Mouse (Mus musculus) liver, postnatal 0 days (tissue): Measurements from ENCODE around the gene Scn9a. TPM values are rescaled to one million over a fixed set of nuclear protein-coding genes. Genes with fewer than 3 reads are reported as not detected.

ENCODE experiments used
- ATAC-seq: fragments of 200-750 bp; cut with Nextera tagmentation; 2 replicates; pipeline ENCODE4 v1.8.0; 2017; ENCODE audit warnings: mild to moderate bottlenecking, moderate library complexity
- DNase-seq: peaks from one replicate; pipeline ENCODE4 v3.0.0-alpha.2; 2016
- H3K27ac ChIP-seq: fragments of 300-500 bp; sonication (generic); 2 replicates; pipeline ENCODE4 v1.5.1; 2014; ENCODE audit warnings: antibody characterized with exemption, moderate library complexity, mild to moderate bottlenecking, low read depth
- H3K27me3 ChIP-seq: fragments of 300-500 bp; sonication (generic); 2 replicates; pipeline ENCODE4 v1.6.1; 2014; ENCODE audit warnings: low read length, control low read depth, mixed read lengths; ENCODE audit not compliant: insufficient read depth
- H3K36me3 ChIP-seq: fragments of 300-500 bp; sonication (generic); replicated peaks from 2 replicates; pipeline ENCODE4 v1.6.1; 2014; ENCODE audit warnings: mild to moderate bottlenecking, control low read depth, low read length, moderate library complexity, mixed read lengths; ENCODE audit not compliant: insufficient read depth
- H3K4me1 ChIP-seq: fragments of 300-500 bp; sonication (generic); 2 replicates; pipeline ENCODE4 v1.6.1; 2014; ENCODE audit warnings: antibody characterized with exemption, mild to moderate bottlenecking, control low read depth; ENCODE audit not compliant: insufficient read depth
- H3K4me2 ChIP-seq: fragments of 300-500 bp; sonication (generic); 2 replicates; pipeline ENCODE4 v1.6.1; 2014; ENCODE audit warnings: low read depth, mild to moderate bottlenecking, low read length, moderate library complexity, mixed read lengths
- H3K4me3 ChIP-seq: fragments of 300-500 bp; sonication (generic); 2 replicates; pipeline ENCODE4 v1.5.1; 2014; ENCODE audit warnings: low read depth, low read length
- H3K9ac ChIP-seq: fragments of 300-500 bp; sonication (generic); replicated peaks from 2 replicates; pipeline ENCODE4 v1.6.1; 2014; ENCODE audit warnings: mild to moderate bottlenecking, moderate library complexity
- H3K9me3 ChIP-seq: fragments of 300-500 bp; sonication (generic); 2 replicates; pipeline ENCODE4 v1.6.1; 2016; ENCODE audit warnings: mild to moderate bottlenecking, control low read depth, low read length, mixed read lengths
- CTCF ChIP-seq: sonication (generic); IDR thresholded peaks from 2 replicates; pipeline ENCODE4 v1.5.1; 2016; ENCODE audit warnings: antibody characterized with exemption, low read depth
- EP300 ChIP-seq: IDR thresholded peaks from 2 replicates; pipeline ENCODE4 v1.6.1; 2016; ENCODE audit warnings: antibody characterized with exemption, low read depth, mild to moderate bottlenecking
- WGBS: fragments of 180-500 bp; shearing (Covaris S2); extraction: QIAGEN DNeasy Blood & Tissue Kit; methylation state at CpG from one replicate; pipeline ENCODE4 v1.1.7; 2014; ENCODE audit not compliant: insufficient replicate concordance; 5-methylcytosine and 5-hydroxymethylcytosine counted together
- polyA plus RNA-seq: library from polyadenylated mRNA; unstranded; fragments of >200 nt; fragmentation: Nextera tagmentation; extraction: Ambion mirVana; gene quantifications from 2 replicates; pipeline ENCODE4 v1.2.1, GENCODE M21; 2015

Gene Scn9a
- polyA plus RNA-seq, 1 experiment from 2014 or later: not detected

- TF ChIP-seq EP300 (no peak), CTCF (peak; percentile 37)
- Histone ChIP-seq H3K9ac (no peak overlapping the region), H3K27me3 (no peaks in the 10 kb centered on the region), H3K4me3 (no peak overlapping the region), H3K36me3 (no peaks in the 10 kb centered on the region), H3K27ac (no peak overlapping the region), H3K4me2 (no peak overlapping the region), H3K9me3 (no peaks in the 10 kb centered on the region), H3K4me1 (no peaks in the 10 kb centered on the region)
- ATAC-seq: no peak
- no peak for DNase-seq
- WGBS: 43% methylated on average over 3 of the region's 3 CpGs
These were observed 161.5 kb downstream of the Scn9a start for GRCm38 (mm10) chr2:66473181-66473822.

GRCm38 (mm10) chr2:66465484-66465883 is 169.3 kb downstream of the Scn9a start:
- 82% methylated on average over 3 of the region's 3 CpGs for WGBS
- Histone ChIP-seq H3K4me3 (no peak overlapping the region), H3K36me3 (no peaks in the 10 kb centered on the region), H3K4me1 (no peaks in the 10 kb centered on the region), H3K9ac (no peak overlapping the region), H3K9me3 (no peaks in the 10 kb centered on the region), H3K4me2 (no peak overlapping the region), H3K27me3 (no peaks in the 10 kb centered on the region), H3K27ac (no peak overlapping the region)
- TF ChIP-seq EP300: no peak
- TF ChIP-seq CTCF: no peak
- ATAC-seq: no peak
- no peak for DNase-seq

- TF ChIP-seq CTCF (no peak), EP300 (no peak)
- no peak overlapping the region for H3K27ac ChIP-seq
- H3K36me3 ChIP-seq: no peaks in the 10 kb centered on the region
- no peak overlapping the region for H3K9ac ChIP-seq
- ATAC-seq (no peak), DNase-seq (no peak)
- H3K27me3 ChIP-seq: no peaks in the 10 kb centered on the region
- no peaks in the 10 kb centered on the region for H3K4me1 ChIP-seq
- H3K4me2 ChIP-seq: no peak overlapping the region
- no peaks in the 10 kb centered on the region for H3K9me3 ChIP-seq
- 68% methylated on average over 2 of the region's 2 CpGs for WGBS
- no peak overlapping the region for H3K4me3 ChIP-seq
These were observed 169.8 kb downstream of the Scn9a start for GRCm38 (mm10) chr2:66464874-66465458.

GRCm38 (mm10) chr2:66463916-66464315 is 170.8 kb downstream of the Scn9a start:
- DNase-seq (no peak), ATAC-seq (no peak)
- H3K4me3 ChIP-seq: no peak overlapping the region
- H3K27ac ChIP-seq: no peak overlapping the region
- H3K36me3 ChIP-seq: no peaks in the 10 kb centered on the region
- H3K9me3 ChIP-seq: no peaks in the 10 kb centered on the region
- no peaks in the 10 kb centered on the region for H3K27me3 ChIP-seq
- TF ChIP-seq CTCF (no peak), EP300 (no peak)
- H3K4me1 ChIP-seq: no peaks in the 10 kb centered on the region
- H3K9ac ChIP-seq: no peak overlapping the region
- 71% methylated on average over 6 of the region's 6 CpGs for WGBS
- no peak overlapping the region for H3K4me2 ChIP-seq

GRCm38 (mm10) chr2:66462458-66462857 is 172.3 kb downstream of the Scn9a start:
- ATAC-seq (no peak), DNase-seq (no peak)
- H3K9me3 ChIP-seq: no peaks in the 10 kb centered on the region
- H3K4me1 ChIP-seq: no peaks in the 10 kb centered on the region
- no peak overlapping the region for H3K9ac ChIP-seq
- no peak overlapping the region for H3K4me3 ChIP-seq
- TF ChIP-seq CTCF (no peak), EP300 (no peak)
- H3K4me2 ChIP-seq: no peak overlapping the region
- H3K36me3 ChIP-seq: no peaks in the 10 kb centered on the region
- H3K27me3 ChIP-seq: no peaks in the 10 kb centered on the region
- H3K27ac ChIP-seq: no peak overlapping the region
- WGBS: 88% methylated on average over 1 of the region's 1 CpGs

- Histone ChIP-seq H3K4me1 (no peaks in the 10 kb centered on the region), H3K27me3 (peaks cover 6% of the 10 kb centered on the region; the same call in 1 of the 2 replicates), H3K9ac (no peak within 1 kb of the TSS), H3K4me2 (no peak within 1 kb of the TSS), H3K36me3 (no peaks in the 10 kb centered on the region), H3K4me3 (no peak within 1 kb of the TSS), H3K9me3 (no peaks in the 10 kb centered on the region), H3K27ac (no peak within 1 kb of the TSS)
- TF ChIP-seq CTCF (no peak), EP300 (no peak)
- ATAC-seq (no peak), DNase-seq (no peak)
- 17% methylated on average over 7 of the region's 7 CpGs for WGBS
These were observed 194.1 kb downstream of the Scn9a start, which contains the start of gene Scn1a for GRCm38 (mm10) chr2:66440711-66441110. Gene Scn1a, minus strand, starts transcription at chr2:66440840.
